Mouse (Mus musculus) thymus, adult 2 months (tissue): ENCODE results near the gene Scn9a.

Experiments
- CTCF ChIP-seq: fragments of 200-500 bp; IDR thresholded peaks from 2 replicates; pipeline ENCODE4 v1.5.1; 2012; ENCODE audit warnings: mild to moderate bottlenecking, control low read depth, low read length, moderate library complexity, borderline replicate concordance; ENCODE audit not compliant: control insufficient read depth, poor library complexity, insufficient read depth; ENCODE audit errors: extremely low read depth
- POLR2A ChIP-seq: fragments of 200-500 bp; IDR thresholded peaks from 2 replicates; pipeline ENCODE4 v1.6.1; 2012; ENCODE audit warnings: mild to moderate bottlenecking, low read length, control low read depth, moderate library complexity; ENCODE audit not compliant: control insufficient read depth, poor library complexity, insufficient read depth; ENCODE audit errors: extremely low read depth

- TF ChIP-seq CTCF (no peak), POLR2A (no peak)
These were observed 172.3 kb downstream of the Scn9a start for GRCm38 (mm10) chr2:66462458-66462857.
